Mouse (Mus musculus): ENCODE results near the gene Atp8a1. TPM values are rescaled to one million over a fixed set of nuclear protein-coding genes. Genes with fewer than 3 reads are reported as not detected.

Atp8a1 gene
- polyA plus RNA-seq, 1 experiment = 66.2 TPM

- DNase-seq (ENCODE audit: extremely low spot score in 1 of 2, low spot score in 1 of 2) = no peak
These were observed 205.7 kb downstream of the Atp8a1 start for GRCm38 (mm10) chr5:67641406-67642120.

GRCm38 (mm10) chr5:67640596-67641312, 206.5 kb downstream of the Atp8a1 start:
- no peak for DNase-seq (ENCODE audit: extremely low spot score in 1 of 2, low spot score in 1 of 2)

- DNase-seq (ENCODE audit: extremely low spot score in 1 of 2, low spot score in 1 of 2) = no peak
These were observed 212.9 kb downstream of the Atp8a1 start for GRCm38 (mm10) chr5:67634339-67634738.

- DNase-seq (ENCODE audit: extremely low spot score in 1 of 2, low spot score in 1 of 2) = no peak
These were observed 213.4 kb downstream of the Atp8a1 start for GRCm38 (mm10) chr5:67633831-67634268.

GRCm38 (mm10) chr5:67633138-67633782, 214.0 kb downstream of the Atp8a1 start:
- no peak for DNase-seq (ENCODE audit: extremely low spot score in 1 of 2, low spot score in 1 of 2)

GRCm38 (mm10) chr5:67631261-67631660, 216.0 kb downstream of the Atp8a1 start:
- DNase-seq (ENCODE audit: extremely low spot score in 1 of 2, low spot score in 1 of 2) = no peak

GRCm38 (mm10) chr5:67629861-67630260, 217.4 kb downstream of the Atp8a1 start:
- no peak for DNase-seq (ENCODE audit: extremely low spot score in 1 of 2, low spot score in 1 of 2)

GRCm38 (mm10) chr5:67629440-67629839, 217.8 kb downstream of the Atp8a1 start:
- DNase-seq (ENCODE audit: extremely low spot score in 1 of 2, low spot score in 1 of 2) = no peak

- DNase-seq (ENCODE audit: extremely low spot score in 1 of 2, low spot score in 1 of 2) = no peak
These were observed 218.9 kb downstream of the Atp8a1 start for GRCm38 (mm10) chr5:67628180-67628940.

- no peak for DNase-seq (ENCODE audit: extremely low spot score in 1 of 2, low spot score in 1 of 2)
These were observed 226.0 kb downstream of the Atp8a1 start for GRCm38 (mm10) chr5:67621230-67621629.

GRCm38 (mm10) chr5:67609520-67609837, 237.8 kb downstream of the Atp8a1 start:
- no peak for DNase-seq (ENCODE audit: extremely low spot score in 1 of 2, low spot score in 1 of 2)

- no peak for DNase-seq (ENCODE audit: extremely low spot score in 1 of 2, low spot score in 1 of 2)
These were observed 238.3 kb downstream of the Atp8a1 start for GRCm38 (mm10) chr5:67608674-67609519.

- no peak for DNase-seq (ENCODE audit: extremely low spot score in 1 of 2, low spot score in 1 of 2)
These were observed 239.2 kb downstream of the Atp8a1 start, which contains the start of gene Shisa3 for GRCm38 (mm10) chr5:67607804-67608673. Shisa3 (plus strand) TSS chr5:67607882.

- DNase-seq (ENCODE audit: extremely low spot score in 1 of 2, low spot score in 1 of 2) = no peak
These were observed 240.1 kb downstream of the Atp8a1 start for GRCm38 (mm10) chr5:67606916-67607803.

GRCm38 (mm10) chr5:67605951-67606350, 241.3 kb downstream of the Atp8a1 start:
- no peak for DNase-seq (ENCODE audit: extremely low spot score in 1 of 2, low spot score in 1 of 2)

GRCm38 (mm10) chr5:67599935-67600334, 247.3 kb downstream of the Atp8a1 start:
- no peak for DNase-seq (ENCODE audit: extremely low spot score in 1 of 2, low spot score in 1 of 2)

GRCm38 (mm10) chr5:67595629-67596028, 251.6 kb downstream of the Atp8a1 start:
- no peak for DNase-seq (ENCODE audit: extremely low spot score in 1 of 2, low spot score in 1 of 2)

GRCm38 (mm10) chr5:67595070-67595469, 252.2 kb downstream of the Atp8a1 start:
- no peak for DNase-seq (ENCODE audit: extremely low spot score in 1 of 2, low spot score in 1 of 2)

Measured in frontal cortex, adult 2 months (tissue).